Mouse (Mus musculus): ENCODE measurements around the gene Ror1.

- TF ChIP-seq CTCF (IDR thresholded peaks at IDR 0.05; ENCODE audit: insufficient read depth, low read length) (no peak), POLR2A (IDR thresholded peaks at IDR 0.05; ENCODE audit: borderline replicate concordance, extremely low read depth, low read depth, low read length) (no peak)
These were observed 211.8 kb downstream of the Ror1 start for GRCm38 (mm10) chr4:100307365-100307764.

All from lung, adult 2 months (tissue).